Mouse (Mus musculus) urinary bladder, adult 18-20 months (tissue): Measurements from ENCODE around the gene Ltb.

Experiments used
- DNase-seq, 2 experiments: peaks; one replicate each; pipeline ENCODE4 v3.0.0; 2022; ENCODE audit warnings: low spot score in 2 of 2, mixed read lengths in 2 of 2

Gene Ltb

DNA sequence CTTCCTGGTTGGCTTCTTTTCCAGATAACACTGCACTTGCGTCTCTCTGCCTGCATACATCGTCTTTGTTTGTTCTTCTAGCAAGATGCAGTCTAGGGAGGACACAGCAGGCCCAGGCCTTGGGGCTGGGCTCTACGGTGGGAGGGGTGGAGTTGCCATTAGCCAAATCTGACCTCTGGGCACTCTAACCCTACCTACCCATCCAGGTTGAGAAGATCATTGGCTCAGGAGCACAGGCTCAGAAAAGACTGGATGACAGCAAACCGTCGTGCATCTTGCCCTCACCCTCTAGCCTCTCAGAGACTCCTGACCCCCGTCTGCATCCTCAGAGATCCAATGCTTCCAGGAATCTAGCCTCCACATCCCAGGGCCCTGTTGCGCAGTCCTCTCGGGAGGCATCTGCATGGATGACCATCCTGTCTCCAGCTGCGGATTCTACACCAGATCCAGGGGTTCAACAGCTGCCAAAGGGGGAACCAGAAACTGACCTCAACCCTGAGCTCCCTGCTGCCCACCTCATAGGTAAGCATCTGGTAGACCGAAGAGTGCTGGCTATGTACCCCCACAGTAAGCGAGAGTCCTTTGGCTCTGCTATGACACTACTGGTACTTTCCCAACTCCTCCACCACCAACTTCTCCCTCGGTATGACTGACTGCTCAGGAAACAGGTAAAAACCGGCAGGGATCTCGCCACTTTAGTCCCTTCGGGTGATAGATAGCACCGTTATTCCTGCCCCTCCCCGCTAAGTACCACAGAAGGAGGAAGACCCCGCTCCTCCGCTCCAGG, 798 bp downstream of the Ltb start:
- no peak for DNase-seq

DNA sequence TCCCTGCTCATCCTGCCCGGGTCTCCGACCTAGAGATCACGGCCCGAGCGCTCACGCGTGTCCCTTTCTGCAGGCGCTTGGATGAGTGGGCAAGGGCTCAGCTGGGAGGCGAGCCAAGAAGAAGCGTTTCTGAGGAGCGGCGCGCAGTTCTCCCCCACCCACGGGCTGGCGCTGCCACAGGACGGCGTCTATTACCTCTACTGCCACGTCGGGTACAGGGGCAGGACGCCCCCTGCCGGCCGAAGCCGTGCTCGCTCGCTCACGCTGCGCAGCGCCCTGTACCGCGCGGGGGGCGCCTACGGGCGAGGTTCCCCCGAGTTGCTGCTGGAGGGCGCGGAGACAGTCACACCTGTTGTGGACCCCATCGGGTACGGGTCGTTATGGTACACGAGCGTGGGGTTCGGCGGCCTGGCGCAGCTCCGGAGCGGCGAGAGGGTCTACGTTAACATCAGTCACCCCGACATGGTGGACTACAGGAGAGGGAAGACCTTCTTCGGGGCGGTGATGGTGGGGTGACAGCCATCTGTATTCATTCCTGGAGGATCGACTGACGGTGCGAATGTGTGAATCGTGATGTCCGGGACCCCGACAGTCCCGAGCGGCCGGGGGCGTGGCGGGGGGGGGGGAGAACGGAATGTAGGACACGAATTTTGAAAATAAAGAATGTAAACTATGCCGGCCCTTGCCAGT, 1.5 kb downstream of the Ltb start:
- peak; percentile 63 to 76 for DNase-seq

DNA sequence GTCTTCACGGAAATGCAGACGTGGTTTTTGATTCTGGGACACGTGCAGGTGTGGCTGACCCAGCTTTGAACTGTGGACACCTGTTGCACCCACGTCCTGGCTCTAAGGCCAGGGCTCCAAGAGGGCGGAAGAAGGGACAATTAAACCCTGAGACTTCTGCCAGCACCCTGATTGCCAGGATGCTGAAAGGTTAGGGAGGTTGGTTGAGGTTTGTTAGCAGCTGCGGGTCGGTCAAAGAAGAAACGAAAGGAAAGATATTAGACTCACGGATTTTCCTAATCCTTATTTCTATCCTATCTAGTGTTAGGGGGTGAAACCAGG, 2.0 kb downstream of the Ltb start:
- DNase-seq: no peak

DNA sequence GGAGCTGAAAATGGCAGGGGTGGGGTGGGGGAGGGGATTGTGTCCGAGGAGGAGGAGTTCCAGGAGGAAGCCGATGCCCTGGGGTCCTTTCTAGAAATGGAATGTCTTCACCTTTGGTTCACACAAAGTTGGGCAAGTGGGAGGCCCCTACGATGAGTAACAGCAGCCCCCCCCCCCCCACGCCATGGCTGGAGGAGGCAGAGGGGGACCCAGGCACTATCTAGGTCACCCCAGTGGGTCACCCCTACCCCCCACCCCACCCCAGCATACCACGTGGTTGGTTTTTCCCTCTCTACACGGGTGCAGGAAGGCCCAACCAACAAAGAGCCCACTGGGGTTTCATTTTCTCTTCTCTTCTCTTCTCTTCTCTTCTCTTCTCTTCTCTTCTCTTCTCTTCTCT, 2.9 kb downstream of the Ltb start:
- no peak for DNase-seq

DNA sequence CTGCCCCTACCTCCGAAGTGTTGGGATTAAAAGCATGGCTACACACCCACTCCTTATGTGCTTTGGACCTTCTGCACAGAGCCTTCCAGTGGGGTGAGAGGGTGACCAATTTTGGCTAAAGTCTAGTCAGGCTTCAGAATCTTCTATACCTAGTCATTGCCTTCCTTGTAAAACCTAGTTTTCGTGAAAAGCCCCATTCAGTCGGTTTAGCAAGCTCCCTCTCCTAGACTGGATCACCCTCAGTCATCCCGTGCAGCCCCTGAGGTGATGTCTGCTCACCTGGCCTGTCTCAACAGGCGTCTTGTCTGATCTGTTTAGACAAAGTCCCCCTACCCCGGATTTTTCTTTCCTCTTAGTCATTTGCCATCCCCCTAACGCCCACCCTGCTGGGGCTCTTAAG, 3.8 kb downstream of the Ltb start:
- DNase-seq: no peak

DNA sequence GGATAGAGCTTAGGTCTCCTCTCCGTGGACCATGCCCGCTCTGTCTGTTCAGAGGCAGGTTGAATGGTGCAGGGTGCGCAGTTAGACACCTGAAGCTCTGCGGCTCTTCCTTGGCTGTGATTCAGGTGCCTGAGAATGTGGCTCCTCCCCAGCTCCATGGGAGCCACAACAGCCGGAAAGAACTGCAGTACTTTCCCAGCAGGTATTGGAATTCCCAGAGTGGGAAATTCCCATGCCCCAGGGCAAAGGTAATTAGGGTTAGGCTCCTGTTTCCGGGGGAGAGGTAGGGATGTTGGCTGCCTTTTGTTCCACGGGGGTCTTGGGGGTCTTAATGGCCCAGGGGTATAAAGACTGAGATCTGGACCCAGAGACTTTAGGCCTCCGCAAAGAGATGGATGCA, 4.7 kb downstream of the Ltb start:
- DNase-seq: no peak

DNA sequence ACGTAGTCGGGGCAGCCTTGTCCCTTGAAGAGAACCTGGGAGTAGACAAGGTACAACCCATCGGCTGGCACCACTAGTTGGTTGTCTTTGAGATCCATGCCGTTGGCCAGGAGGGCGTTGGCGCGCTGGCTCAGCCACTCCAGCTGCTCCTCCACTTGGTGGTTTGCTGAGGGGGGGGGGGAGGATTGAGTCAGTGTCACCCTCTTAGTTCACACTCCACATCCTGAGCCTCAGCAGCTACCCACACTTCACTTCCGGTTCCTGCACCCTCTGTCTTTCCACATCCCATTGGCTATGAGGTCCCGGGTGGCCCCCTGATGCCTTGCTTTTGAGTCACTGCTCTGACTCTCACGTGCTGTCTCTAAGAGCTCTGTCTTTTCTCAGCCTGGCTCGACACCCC, 6.2 kb downstream of the Ltb start:
- DNase-seq: no peak

DNA sequence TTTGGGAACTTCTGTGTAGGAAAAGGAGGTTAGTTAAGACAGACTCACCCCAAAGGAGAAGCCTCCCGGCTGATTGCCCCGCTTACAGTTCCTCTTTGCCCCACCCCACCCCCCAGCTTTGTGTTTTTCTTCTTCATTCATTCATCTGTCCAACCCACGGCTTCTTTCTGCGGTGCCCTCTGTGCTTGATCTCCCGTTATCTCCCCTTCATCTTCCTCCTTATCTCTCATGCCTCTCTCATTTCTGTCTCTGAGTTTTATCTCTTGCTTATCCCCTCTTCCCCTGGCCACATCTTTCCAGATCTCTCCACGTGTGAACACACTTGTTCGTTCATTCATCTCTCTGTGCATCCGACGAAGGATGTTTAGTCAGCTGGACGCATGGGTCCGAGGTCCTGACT, 6.9 kb downstream of the Ltb start:
- no peak for DNase-seq

DNA sequence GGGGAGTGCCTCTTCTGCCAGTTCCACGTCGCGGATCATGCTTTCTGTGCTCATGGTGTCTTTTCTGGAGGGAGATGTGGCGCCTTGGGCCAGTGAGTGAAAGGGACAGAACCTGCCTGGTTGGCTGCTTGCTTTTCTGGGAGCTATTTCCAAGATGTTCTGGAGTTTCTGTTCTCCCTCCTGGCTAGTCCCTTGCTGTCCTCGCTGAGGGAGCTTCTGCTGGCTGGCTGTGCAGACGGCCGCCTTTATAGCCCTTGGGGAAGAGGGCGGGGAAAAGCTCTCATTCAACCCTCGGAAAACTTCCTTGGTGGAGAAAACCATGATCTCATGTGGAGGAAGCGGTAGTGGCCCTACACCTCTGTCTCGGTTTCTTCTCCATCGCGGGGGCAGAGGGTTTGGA, 7.5 kb downstream of the Ltb start, which contains the start of gene Tnf:
Tnf (minus strand) TSS at position 221 of the 400 bp plus-strand sequence.
- DNase-seq: no peak

DNA sequence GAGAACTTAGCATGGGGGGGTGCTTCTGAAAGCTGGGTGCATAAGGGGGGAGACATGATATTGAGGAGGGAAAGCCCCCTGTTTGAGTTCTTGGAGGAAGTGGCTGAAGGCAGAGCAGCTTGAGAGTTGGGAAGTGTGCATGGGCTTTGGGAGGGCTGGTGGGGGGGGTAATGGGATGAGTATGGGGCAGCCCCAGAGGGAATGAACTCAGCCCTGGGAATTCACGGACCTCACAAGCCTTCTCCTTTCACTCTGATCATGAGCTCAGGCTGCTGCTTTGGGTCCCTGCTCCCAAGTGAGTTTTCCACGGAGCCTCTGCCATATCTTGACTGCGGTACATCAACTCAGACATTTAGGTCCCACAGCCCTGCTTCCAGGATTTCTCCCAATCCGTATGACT, 8.2 kb downstream of the Ltb start:
- DNase-seq: no peak

DNA sequence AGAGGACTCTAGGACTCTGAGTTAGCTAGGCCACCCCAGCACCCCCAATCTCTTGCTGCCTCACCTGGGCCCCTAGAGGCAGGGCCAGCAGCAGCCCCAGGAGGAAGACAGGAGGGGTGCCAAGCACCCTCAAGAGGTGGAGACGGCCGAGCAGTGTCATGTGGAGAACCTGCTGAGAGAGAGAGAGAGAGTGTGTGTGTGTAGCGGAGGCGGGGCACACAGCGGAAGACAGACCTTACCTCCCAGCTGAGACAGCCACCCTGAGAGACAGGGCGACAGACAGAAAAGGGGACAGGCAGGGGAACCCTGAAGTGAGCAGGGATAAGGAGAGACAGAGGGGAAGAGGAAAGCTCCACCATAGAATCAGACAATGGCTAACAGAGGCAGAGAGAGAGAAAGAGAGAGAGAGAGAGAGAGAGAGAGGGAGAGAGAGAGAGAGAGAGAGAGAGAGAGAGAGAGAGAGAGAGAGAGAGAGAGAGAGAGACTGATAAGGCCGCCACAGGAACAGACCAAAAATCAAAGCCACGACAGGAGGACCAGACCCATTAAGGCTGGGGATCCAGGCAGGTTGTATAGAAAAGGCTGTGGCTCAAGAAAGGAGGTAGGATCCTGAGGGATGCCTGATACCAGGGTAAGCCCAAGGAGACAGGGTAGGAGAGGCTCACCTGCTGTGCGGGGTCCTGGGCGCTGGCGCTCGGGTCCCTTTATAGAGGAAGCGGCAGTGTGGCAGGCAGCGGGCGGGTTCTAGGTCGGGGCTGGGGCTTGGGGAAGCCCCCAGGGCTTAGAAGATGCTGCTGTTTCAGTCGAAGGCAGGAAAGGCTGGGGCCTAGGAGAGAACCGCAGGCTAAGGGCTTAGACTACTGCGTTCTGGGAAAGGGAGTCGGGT, 10.5 kb downstream of the Ltb start, which contains the start of gene Lta:
Lta (minus strand) TSS at position 858 of the 886 bp plus-strand sequence.
- no peak for DNase-seq

DNA sequence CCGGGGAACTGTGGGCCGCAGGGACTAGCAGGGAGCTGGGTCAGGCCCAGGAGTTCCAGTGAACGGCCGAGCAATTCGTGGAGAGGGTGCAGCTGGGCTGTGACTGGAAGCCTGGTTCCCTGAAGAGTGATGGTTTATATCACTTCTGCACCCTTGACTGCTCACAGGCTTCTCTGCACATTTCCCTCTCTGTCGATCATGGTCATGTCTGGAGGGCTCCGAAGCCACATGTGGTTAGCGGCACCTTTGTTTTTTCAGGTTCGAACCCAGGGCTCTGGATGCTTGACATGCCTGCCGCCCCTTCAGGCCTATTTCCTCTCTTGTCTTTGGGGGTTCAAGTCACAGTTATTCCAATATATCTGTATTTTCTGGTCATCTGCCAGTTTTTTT, 11.1 kb downstream of the Ltb start:
- DNase-seq: no peak

DNA sequence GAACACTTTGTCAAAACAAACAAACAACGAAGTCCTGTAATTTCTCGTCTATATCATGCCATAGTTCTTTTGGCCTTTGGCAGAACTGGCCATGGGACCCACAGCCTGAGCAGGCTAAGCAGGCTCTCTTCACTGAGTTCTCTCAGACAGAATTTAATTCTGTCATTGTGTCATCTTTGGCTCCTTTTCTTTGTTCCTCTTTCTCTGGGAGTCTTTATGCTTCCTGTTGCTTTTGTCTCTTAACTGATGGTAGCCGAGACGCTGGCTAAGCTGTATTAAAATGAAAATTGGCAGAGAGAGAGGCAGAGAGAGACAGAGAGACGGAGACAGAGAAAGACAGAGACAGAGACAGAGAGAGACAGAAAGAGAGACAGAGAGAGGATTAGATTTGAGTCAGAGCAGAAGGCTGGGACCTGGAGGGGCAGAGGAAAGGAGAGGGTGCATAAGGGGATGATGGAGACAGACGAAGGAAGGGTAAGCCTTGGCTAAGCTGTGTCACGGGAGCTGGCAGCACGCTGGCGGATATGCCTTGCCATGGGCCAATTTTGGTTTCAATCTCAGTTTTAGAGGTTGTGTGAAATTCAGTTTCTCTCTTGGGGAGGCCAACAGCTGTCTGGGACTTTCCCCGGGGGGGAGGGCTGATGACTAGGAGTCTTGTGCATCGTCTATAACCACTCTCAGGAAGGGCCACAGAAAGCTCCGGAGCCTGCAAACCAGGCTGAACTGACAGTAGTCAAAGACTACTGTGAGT, 15.7 kb downstream of the Ltb start:
- DNase-seq: no peak

DNA sequence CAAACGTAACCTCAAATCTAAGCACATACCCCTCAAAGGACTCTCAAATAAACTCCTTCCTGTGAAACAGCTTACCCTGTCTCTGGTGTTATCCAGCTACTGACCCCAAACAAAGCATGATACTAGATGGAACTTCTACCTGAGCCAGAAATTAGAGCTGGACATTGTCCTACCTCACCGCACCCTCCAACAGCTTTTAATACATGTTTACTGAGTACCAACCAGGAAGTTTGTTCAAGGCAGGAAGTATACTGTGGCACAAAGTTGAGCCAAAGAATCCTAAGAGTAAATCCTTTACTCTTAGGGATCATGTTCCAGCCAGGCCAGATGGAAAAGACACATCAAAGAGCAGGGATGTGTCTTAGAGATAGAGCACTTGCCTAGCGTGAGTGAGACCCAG, 16.4 kb downstream of the Ltb start:
- no peak for DNase-seq

DNA sequence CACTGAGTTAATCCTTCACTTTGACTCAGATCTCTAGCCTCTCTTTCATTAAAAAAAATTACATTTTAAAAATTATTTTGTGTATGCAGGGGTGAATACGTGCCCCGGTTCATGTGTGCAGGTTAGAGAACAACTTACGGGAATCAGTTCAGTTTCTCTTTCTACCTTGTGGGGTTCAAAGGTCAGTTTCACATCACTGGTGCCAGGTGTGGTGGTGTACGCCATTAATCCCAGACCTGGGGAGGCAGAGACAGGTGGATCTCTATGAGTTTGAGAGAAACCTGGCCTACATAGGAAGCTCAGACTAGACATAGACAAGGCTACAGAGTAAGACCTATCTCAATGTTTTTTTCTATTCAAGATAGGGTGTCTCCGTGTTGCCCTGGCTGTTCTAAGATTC, 18.8 kb downstream of the Ltb start:
- no peak for DNase-seq

DNA sequence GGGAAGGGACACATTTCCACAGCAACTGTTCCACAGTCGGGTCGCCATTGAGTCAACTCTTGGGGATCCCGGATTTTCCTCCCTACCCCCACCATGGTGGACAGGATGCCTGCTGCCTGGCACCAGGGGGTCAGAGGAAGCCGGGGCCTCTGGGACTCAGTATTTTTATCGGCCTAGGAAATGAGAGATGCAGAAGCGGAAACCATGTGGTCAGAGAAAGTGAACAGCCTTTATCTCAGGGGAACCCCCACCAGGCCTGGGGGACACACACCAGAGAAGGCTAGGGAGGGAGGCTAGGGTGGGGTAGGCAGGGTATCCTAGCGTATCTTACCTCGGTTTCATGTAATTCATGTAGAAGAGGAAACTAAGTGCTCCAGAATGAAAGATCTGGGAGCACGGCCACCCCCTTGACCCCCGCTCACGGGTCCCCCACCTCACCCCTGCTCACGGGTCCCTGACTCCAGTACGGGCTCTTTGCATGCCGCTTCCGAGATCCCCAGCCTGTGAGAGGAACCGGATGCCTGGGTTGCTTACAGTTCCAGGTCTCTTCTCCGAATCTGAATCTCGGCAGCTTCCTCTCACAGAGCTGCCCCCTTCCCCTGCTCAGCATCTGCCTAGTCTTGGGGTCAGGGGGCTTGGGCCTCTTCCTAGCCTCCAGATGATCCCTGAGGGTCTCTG, 24.4 kb downstream of the Ltb start:
- no peak for DNase-seq

DNA sequence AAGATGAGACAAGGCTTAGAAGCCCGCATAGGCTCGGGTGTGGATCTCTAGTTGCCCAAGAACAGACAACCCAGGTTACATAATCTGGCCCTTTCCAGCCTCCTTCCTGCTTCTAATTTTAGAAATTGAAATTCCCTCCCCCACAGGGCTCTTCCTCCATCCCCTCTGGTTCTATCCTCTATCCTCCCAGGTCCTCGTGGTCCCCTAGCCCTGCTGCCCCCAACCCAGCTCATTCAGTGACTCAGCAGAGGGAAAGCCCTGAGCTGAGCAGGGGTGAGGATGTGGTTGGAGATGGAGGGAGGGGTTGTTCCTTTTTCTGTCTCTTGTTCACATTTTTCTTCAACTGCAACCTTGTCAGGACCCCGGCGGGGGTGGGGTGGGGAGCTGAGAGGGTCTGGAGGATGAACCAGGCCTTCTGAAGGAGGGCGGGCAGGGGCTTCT, 25.4 kb downstream of the Ltb start:
- no peak for DNase-seq

DNA sequence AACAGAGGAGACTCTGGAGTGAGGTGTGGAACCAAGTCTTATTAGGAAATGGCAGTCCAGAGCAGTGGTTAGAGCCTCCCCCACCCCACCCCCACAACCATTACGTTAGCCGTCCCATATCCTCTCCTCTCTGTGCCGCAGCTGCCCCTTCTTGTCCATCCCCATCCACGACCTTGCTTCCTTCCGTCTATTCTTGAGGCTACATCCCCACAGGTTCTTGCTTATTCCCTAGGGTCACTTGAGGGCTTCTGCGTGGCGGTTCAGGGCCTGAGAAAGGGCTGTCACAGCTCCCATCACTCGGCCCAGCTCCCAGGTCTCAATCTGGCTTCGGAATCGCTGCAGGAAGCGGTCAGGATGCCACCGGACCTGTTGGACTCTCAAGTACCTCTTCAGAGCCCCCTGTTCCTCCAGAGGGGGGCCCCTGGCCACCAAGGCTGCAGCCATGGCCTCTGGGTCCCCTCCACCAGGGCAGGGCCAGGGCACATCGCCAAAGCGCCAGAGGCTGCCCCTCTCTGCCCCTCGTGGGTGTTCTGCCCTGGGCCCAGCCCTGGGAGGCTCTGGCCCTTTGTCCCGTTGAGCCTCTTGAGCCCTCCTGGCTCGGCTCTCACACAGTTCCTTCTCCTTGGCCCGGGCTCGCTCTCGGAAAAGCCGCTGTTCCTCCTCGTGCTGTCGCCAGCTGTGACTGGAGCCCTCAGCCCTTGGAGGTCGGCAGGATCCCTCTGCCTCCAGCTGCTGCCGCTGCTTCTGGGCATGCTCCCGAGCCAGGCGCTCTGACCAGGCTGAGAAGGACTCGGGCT, 26.1 kb downstream of the Ltb start, which contains the start of gene Gm16181:
Gm16181 (plus strand) TSS at position 679 of the 797 bp plus-strand sequence.
- no peak for DNase-seq

DNA sequence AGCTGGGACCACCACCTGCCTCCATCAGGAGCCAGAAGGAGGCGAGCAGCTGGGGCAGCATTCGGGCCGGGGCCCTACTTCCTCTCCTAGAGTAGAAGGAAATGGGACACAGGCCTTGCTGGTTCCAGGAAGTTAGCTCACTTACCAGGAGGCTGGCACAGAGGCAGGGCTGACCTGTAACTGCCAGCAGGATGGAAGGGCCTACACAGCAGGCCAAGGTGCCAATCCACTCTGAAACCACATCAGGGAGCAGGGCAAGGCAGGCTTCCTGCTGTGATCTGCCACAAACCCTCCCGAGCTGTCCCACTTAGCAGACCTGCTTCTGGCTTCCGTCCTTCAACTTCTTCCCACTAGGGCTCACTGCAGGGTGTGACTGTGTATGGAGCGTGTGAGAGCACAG, 28.1 kb downstream of the Ltb start:
- DNase-seq: no peak

DNA sequence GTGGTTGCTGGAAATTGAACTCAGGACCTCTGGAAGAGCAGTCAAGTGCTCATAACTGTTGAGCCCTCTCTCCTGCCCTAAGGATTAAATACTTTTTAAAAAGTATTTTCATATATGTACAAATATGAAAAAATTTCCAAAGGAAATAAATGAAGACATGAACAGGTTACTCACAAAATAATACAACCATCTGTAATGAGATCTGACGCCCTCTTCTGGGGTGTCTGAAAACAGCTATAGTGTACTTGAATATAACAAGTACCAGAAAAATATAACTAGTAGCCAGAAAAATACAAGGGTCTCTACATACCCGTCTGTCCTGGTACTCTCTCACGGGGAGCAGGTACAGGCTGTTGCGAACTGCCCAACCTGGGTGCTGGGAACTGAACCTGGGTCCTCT, 30.4 kb downstream of the Ltb start:
- no peak for DNase-seq
